Mouse (Mus musculus) heart, embryonic 14.5 days (tissue): ENCODE results near the gene Soga3. TPM values are rescaled to one million over a fixed set of nuclear protein-coding genes. Genes with fewer than 3 reads are reported as not detected.

ENCODE experiments used
- ATAC-seq: fragments of 200-750 bp; cut with Nextera tagmentation; 2 replicates; pipeline ENCODE4 v1.8.0; 2017; ENCODE audit warnings: low read depth, moderate TSS enrichment; ENCODE audit not compliant: insufficient number of reproducible peaks, insufficient read depth, low FRiP score
- H3K27ac ChIP-seq, 2 experiments: fragments of 200-500 bp in 1 of 2; fragments of 300-500 bp in 1 of 2; sonication (generic) in 1 of 2; replicated peaks in 1 of 2; 2 replicates each; pipeline ENCODE4 v1.5.1; 2012 to 2014; ENCODE audit warnings: low read depth in 2 of 2, low read length in 2 of 2, control low read depth in 1 of 2, mild to moderate bottlenecking in 1 of 2, mixed read lengths in 1 of 2; ENCODE audit not compliant: control insufficient read depth in 1 of 2, insufficient read depth in 1 of 2
- H3K27me3 ChIP-seq: fragments of 300-500 bp; sonication (generic); 2 replicates; pipeline ENCODE4 v1.6.1; 2014; ENCODE audit warnings: mild to moderate bottlenecking, low read length, control low read depth; ENCODE audit not compliant: control insufficient read depth, insufficient read depth
- H3K36me3 ChIP-seq: fragments of 300-500 bp; sonication (generic); 2 replicates; pipeline ENCODE4 v1.6.1; 2014; ENCODE audit warnings: mild to moderate bottlenecking, control low read depth, low read length, mixed read lengths; ENCODE audit not compliant: control insufficient read depth, insufficient read depth
- H3K4me1 ChIP-seq, 2 experiments: fragments of 200-500 bp in 1 of 2; fragments of 300-500 bp in 1 of 2; sonication (generic) in 1 of 2; 2 replicates each; pipeline ENCODE4 v1.6.1; 2012 to 2014; ENCODE audit warnings: low read length in 2 of 2, control low read depth in 1 of 2, mixed read lengths in 1 of 2; ENCODE audit not compliant: control insufficient read depth in 2 of 2, insufficient read depth in 2 of 2
- H3K4me2 ChIP-seq: fragments of 300-500 bp; sonication (generic); 2 replicates; pipeline ENCODE4 v1.6.1; 2014; ENCODE audit warnings: mild to moderate bottlenecking, low read length
- H3K4me3 ChIP-seq, 2 experiments: fragments of 200-500 bp in 1 of 2; fragments of 300-500 bp in 1 of 2; sonication (generic) in 1 of 2; 2 replicates each; pipeline ENCODE4 v1.5.1; 2012 to 2014; ENCODE audit warnings: low read length in 2 of 2, mild to moderate bottlenecking in 2 of 2, control low read depth in 1 of 2, low read depth in 1 of 2, moderate library complexity in 1 of 2; ENCODE audit not compliant: control insufficient read depth in 1 of 2, insufficient read depth in 1 of 2
- H3K9ac ChIP-seq: fragments of 300-500 bp; sonication (generic); 2 replicates; pipeline ENCODE4 v1.6.1; 2014; ENCODE audit warnings: mild to moderate bottlenecking, low read length
- H3K9me3 ChIP-seq: fragments of 300-500 bp; sonication (generic); 2 replicates; pipeline ENCODE4 v1.6.1; 2016; ENCODE audit warnings: low read length, control low read depth; ENCODE audit not compliant: control insufficient read depth
- WGBS: fragments of 180-500 bp; shearing (Covaris S2); extraction: QIAGEN DNeasy Blood & Tissue Kit; methylation state at CpG from one replicate; pipeline ENCODE4 v1.1.7; 2014; 5-methylcytosine and 5-hydroxymethylcytosine counted together
- polyA plus RNA-seq: library from polyadenylated mRNA; unstranded; fragments of >200 nt; fragmentation: Nextera tagmentation; extraction: Ambion mirVana; gene quantifications from 2 replicates; pipeline ENCODE4 v1.2.1, GENCODE M21; 2014

Gene Soga3
- polyA plus RNA-seq, 1 experiment from 2014 or later, result 0.32 TPM

DNA sequence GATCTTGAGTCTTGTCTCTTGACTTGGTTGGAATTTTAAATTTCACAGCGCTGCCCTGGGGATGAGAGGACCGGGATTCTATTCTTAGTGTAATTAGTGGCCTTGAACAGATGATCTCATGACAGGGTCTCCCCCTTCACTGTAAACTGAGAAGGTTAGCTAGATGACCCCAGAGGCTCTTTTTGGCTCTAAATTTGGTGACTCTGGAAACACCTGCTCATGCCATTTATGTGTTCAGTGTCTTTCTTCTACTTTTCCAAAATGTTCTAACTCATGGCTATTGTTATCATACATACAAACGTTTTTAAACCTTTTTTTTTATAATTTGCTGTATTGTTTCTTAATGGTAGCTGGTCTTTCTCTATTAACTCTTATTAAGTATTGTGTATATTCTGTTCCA, 65.1 kb downstream of the Soga3 start:
- no peaks in the 10 kb centered on the region for H3K9me3 ChIP-seq
- no peak overlapping the region for H3K4me3 ChIP-seq
- no peaks in the 10 kb centered on the region for H3K4me1 ChIP-seq
- 47% methylated on average over 3 of the region's 3 CpGs for WGBS
- no peaks in the 10 kb centered on the region for H3K36me3 ChIP-seq
- no peak for ATAC-seq
- no peak overlapping the region for H3K4me2 ChIP-seq
- no peak overlapping the region for H3K9ac ChIP-seq
- H3K27ac ChIP-seq, result no peak overlapping the region
- H3K27me3 ChIP-seq, result no peaks in the 10 kb centered on the region

DNA sequence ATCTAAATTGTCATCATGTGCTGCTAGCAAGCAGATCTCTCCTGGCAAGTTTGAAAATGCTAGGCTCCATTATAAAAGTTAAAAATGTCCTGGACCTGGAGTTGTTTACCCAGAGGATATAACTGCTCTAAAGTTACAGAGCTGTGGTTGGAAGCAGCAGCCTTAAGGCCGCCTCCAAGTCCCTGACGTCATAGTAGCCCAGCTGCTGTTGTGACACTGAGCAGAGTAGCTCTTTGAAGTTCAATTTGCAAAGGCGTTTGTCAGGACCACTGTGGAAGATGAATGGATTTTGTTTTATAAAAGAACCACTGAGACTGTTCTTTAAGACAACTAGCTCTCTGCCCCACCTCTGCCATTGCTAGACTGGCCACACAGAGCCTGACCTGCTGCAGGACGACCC, 67.8 kb downstream of the Soga3 start, which contains the start of gene 9330159F19Rik:
Gene 9330159F19Rik, plus strand, starts transcription at position 154 of the 400 bp plus-strand sequence.
- no peaks in the 10 kb centered on the region for H3K27me3 ChIP-seq
- no peak within 1 kb of the TSS for H3K4me2 ChIP-seq
- H3K36me3 ChIP-seq, result no peaks in the 10 kb centered on the region
- H3K27ac ChIP-seq, result no peak within 1 kb of the TSS
- H3K4me1 ChIP-seq, result no peaks in the 10 kb centered on the region
- H3K9me3 ChIP-seq, result no peaks in the 10 kb centered on the region
- ATAC-seq, result no peak
- WGBS, result 12% methylated on average over 4 of the region's 4 CpGs
- H3K4me3 ChIP-seq, result no peak within 1 kb of the TSS
- no peak within 1 kb of the TSS for H3K9ac ChIP-seq

DNA sequence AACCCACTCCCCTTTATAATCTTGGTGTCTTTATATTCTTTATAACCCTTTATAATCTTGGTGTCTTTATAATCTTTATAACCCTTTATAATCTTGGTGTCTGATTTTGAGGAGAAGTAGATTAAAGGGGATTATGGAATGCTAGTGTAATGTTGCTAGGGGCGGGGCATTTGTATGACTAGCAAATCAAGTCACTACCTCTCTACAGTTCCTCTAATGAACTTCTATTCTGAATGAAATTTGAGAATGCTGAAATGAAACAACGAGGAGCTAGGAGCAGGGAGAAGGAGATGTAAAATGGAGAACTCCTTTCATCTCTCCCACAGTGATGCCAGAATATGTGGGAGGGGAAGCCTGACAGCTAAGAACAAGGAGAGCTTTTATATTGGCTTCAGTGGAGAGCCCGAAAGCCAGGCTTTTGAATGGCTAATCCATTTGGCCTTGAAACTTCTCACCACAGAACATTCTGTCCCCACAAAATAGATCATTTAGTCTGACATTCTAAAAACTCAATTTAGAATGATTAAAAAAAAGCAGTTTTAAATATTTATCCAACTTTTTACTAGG, 70.0 kb downstream of the Soga3 start:
- Histone ChIP-seq H3K4me1 (no peaks in the 10 kb centered on the region), H3K27ac (no peak overlapping the region), H3K4me2 (no peak overlapping the region), H3K27me3 (no peaks in the 10 kb centered on the region), H3K36me3 (no peaks in the 10 kb centered on the region), H3K9ac (no peak overlapping the region), H3K9me3 (no peaks in the 10 kb centered on the region), H3K4me3 (no peak overlapping the region)
- ATAC-seq, result no peak
- 58% methylated on average over 3 of the region's 3 CpGs for WGBS

DNA sequence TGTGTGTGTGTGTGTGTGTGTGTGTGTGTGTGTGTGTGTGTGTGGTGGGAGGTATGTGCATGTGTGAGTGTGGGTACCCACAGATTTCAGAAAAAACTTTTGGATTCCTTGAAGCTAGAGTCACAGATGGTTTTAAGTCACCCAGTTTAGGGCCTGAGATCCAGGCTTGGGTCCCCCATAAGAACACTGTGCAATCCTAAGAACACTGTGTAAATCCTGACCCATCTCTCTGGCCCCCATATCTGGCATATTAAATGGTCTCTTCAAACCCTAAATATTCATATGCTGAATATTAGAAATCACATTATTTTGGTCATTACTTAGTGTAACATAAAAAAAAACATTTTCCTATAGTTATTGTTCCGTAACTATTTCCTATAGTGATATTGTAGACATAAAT, 73.3 kb downstream of the Soga3 start:
- Histone ChIP-seq H3K4me3 (no peak overlapping the region), H3K9ac (no peak overlapping the region), H3K4me2 (no peak overlapping the region), H3K27ac (no peak overlapping the region), H3K9me3 (no peaks in the 10 kb centered on the region), H3K27me3 (no peaks in the 10 kb centered on the region), H3K36me3 (no peaks in the 10 kb centered on the region), H3K4me1 (no peaks in the 10 kb centered on the region)
- ATAC-seq, result no peak
- 80% methylated on average over 1 of the region's 1 CpGs for WGBS

DNA sequence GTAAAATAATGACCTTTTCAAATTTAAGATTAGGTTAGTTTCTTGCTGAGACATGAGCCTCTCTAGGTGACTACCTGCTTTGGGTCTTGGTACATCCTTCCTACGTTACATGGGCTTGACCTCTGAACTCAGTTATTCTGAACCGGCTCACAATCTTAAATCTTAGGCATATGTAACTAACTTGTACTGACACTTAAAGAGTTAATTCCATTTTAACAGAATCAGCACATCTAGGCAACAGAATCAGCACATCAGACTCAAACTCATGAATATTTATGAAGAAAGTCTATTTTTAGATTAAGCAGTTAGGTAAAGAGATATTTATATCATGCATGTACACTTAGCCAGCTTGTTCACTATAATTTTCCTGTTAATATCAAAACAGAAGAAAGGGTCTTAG, 73.8 kb downstream of the Soga3 start:
- H3K4me1 ChIP-seq, result no peaks in the 10 kb centered on the region
- H3K27me3 ChIP-seq, result no peaks in the 10 kb centered on the region
- H3K27ac ChIP-seq, result no peak overlapping the region
- H3K4me3 ChIP-seq, result no peak overlapping the region
- no peaks in the 10 kb centered on the region for H3K9me3 ChIP-seq
- 82% methylated on average over 2 of the region's 2 CpGs for WGBS
- no peak overlapping the region for H3K4me2 ChIP-seq
- no peak for ATAC-seq
- no peak overlapping the region for H3K9ac ChIP-seq
- no peaks in the 10 kb centered on the region for H3K36me3 ChIP-seq

DNA sequence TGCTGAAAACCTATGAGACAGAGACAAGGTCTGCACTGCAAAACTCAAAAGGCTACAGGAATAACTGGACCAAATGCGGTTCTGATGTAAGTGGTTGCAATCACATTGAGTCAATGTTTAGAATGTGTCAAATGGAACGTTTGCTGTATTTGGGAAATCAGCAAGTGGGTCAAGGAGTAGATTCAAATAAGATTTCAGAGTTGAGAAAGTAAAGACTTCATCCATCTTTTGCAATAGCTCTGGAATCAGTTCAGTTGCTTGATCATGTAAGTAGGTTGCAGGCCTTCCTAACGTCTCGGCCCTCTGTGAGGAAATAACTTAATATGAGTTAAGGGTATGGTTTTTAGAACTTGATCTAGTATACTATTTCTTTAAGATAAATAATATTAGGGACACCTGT, 81.7 kb downstream of the Soga3 start:
- no peak for ATAC-seq
- H3K4me1 ChIP-seq, result no peaks in the 10 kb centered on the region
- no peaks in the 10 kb centered on the region for H3K9me3 ChIP-seq
- no peak overlapping the region for H3K27ac ChIP-seq
- no peaks in the 10 kb centered on the region for H3K36me3 ChIP-seq
- no peak overlapping the region for H3K9ac ChIP-seq
- H3K27me3 ChIP-seq, result no peaks in the 10 kb centered on the region
- H3K4me2 ChIP-seq, result no peak overlapping the region
- 72% methylated on average over 4 of the region's 4 CpGs for WGBS
- H3K4me3 ChIP-seq, result no peak overlapping the region

DNA sequence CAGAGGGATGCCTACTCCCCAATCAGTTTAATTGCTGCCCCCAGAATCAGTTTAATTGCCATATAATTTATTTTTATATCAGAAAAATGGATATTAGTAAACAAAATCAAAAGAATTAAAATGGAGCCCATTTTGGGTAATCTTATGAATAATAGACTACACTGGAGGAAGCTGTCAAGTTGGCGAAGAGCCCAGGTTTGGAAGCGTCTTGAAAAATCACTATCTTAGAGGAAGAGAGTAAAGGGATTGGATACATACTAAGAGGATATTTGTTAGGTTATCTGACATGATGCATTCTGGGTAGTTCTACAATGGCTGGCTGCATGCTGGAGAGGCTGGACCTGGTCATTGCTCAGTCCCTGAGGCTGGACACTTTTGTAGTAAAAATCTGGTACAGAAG, 87.6 kb downstream of the Soga3 start:
- no peaks in the 10 kb centered on the region for H3K36me3 ChIP-seq
- no peaks in the 10 kb centered on the region for H3K27me3 ChIP-seq
- no peak overlapping the region for H3K4me3 ChIP-seq
- 62% methylated on average over 2 of the region's 2 CpGs for WGBS
- ATAC-seq, result no peak
- H3K4me2 ChIP-seq, result no peak overlapping the region
- no peaks in the 10 kb centered on the region for H3K9me3 ChIP-seq
- no peak overlapping the region for H3K9ac ChIP-seq
- no peak overlapping the region for H3K27ac ChIP-seq
- no peaks in the 10 kb centered on the region for H3K4me1 ChIP-seq
